Mouse (Mus musculus) hindbrain, embryonic 16.5 days (tissue): ENCODE results near the gene Tpcn1. TPM values are rescaled to one million over a fixed set of nuclear protein-coding genes. Genes with fewer than 3 reads are reported as not detected.
"Not testable (repeated sequence)": the region's sequence is repeated elsewhere in the genome, so short reads cannot be mapped to it uniquely, and the experiment has no call there.

Experiments
- ATAC-seq: fragments of 200-750 bp; cut with Nextera tagmentation; 2 replicates; pipeline ENCODE4 v1.8.0; 2017; ENCODE audit warnings: moderate TSS enrichment, moderate library complexity
- H3K27ac ChIP-seq: fragments of 300-500 bp; sonication (generic); 2 replicates; pipeline ENCODE4 v1.5.1; 2014; ENCODE audit warnings: low read depth, mild to moderate bottlenecking, control low read depth, low read length, moderate library complexity
- H3K27me3 ChIP-seq: fragments of 300-500 bp; sonication (generic); replicated peaks from 2 replicates; pipeline ENCODE4 v1.6.1; 2014; ENCODE audit warnings: low read length; ENCODE audit not compliant: control insufficient read depth, insufficient read depth
- H3K36me3 ChIP-seq: fragments of 300-500 bp; sonication (generic); 2 replicates; pipeline ENCODE4 v1.6.1; 2014; ENCODE audit warnings: mild to moderate bottlenecking, low read length, moderate library complexity, mixed read lengths; ENCODE audit not compliant: control insufficient read depth, insufficient read depth
- H3K4me1 ChIP-seq: fragments of 300-500 bp; sonication (generic); 2 replicates; pipeline ENCODE4 v1.6.1; 2014; ENCODE audit warnings: low read depth, low read length; ENCODE audit not compliant: control insufficient read depth, insufficient read depth
- H3K4me2 ChIP-seq: fragments of 300-500 bp; sonication (generic); 2 replicates; pipeline ENCODE4 v1.6.1; 2014; ENCODE audit warnings: mild to moderate bottlenecking, low read length, control low read depth, moderate library complexity
- H3K4me3 ChIP-seq: fragments of 300-500 bp; sonication (generic); 2 replicates; pipeline ENCODE4 v1.5.1; 2014; ENCODE audit warnings: mild to moderate bottlenecking, low read length, control low read depth, moderate library complexity
- H3K9ac ChIP-seq: fragments of 300-500 bp; sonication (generic); 2 replicates; pipeline ENCODE4 v1.6.1; 2014; ENCODE audit warnings: low read depth, mild to moderate bottlenecking, control low read depth, low read length, moderate library complexity
- H3K9me3 ChIP-seq: fragments of 300-500 bp; sonication (generic); 2 replicates; pipeline ENCODE4 v1.6.1; 2014; ENCODE audit warnings: mild to moderate bottlenecking, low read length, moderate library complexity; ENCODE audit not compliant: control insufficient read depth
- WGBS: fragments of 180-500 bp; shearing (Covaris S2); extraction: QIAGEN DNeasy Blood & Tissue Kit; methylation state at CpG from one replicate; pipeline ENCODE4 v1.1.7; 2014; 5-methylcytosine and 5-hydroxymethylcytosine counted together
- polyA plus RNA-seq: library from polyadenylated mRNA; unstranded; fragments of >200 nt; fragmentation: Nextera tagmentation; extraction: Ambion mirVana; gene quantifications from 2 replicates; pipeline ENCODE4 v1.2.1, GENCODE M21; 2015

The Tpcn1 gene
- polyA plus RNA-seq, 1 experiment from 2014 or later: 15.1 TPM

DNA sequence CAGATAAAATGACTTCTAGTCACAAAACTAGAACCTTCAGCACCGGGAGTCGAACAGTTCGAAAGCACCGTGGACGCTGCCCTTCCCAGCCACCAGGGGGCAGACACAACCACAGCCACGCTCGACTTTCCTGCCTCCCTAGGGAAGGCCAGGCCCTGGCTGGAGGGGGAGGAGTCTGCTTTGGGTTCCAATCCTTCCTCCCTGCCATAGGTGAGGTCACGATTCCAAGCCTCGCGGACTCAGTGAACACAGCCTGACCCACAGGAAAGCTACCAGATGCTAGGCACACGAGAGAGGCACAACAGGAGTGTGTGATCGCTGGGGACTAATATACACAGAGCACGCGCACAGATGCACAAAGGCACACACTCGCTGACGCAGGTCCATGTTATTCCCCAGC, 83.1 kb downstream of the Tpcn1 start:
- Histone ChIP-seq H3K36me3 (no peaks in the 10 kb centered on the region), H3K9me3 (no peaks in the 10 kb centered on the region), H3K27me3 (no peaks in the 10 kb centered on the region), H3K9ac (no peak overlapping the region), H3K4me3 (no peak overlapping the region), H3K4me1 (peaks cover 16% of the 10 kb centered on the region), H3K4me2 (no peak overlapping the region; the same call in 1 of the 2 replicates), H3K27ac (no peak overlapping the region)
- WGBS: 20% methylated on average over 16 of the region's 16 CpGs
- no peak; the same call in 1 of the 2 replicates for ATAC-seq

- Histone ChIP-seq H3K4me2 (peak within 1 kb of the TSS; percentile 96), H3K27ac (peak within 1 kb of the TSS; percentile 15; the same call in 1 of the 2 replicates), H3K36me3 (no peaks in the 10 kb centered on the region; the same call in 1 of the 2 replicates), H3K9ac (peak within 1 kb of the TSS; percentile 91), H3K9me3 (no peaks in the 10 kb centered on the region), H3K4me3 (peak within 1 kb of the TSS; percentile 89), H3K4me1 (peaks cover 14% of the 10 kb centered on the region), H3K27me3 (no peaks in the 10 kb centered on the region)
- peak; percentile 67 for ATAC-seq
- WGBS: under 1% methylated on average over 51 of the region's 55 CpGs
Measured at GRCm38 (mm10) chr5:120503144-120503795, 85.2 kb downstream of the Tpcn1 start, which contains the start of gene Plbd2. Plbd2 (minus strand) TSS chr5:120503625.

DNA sequence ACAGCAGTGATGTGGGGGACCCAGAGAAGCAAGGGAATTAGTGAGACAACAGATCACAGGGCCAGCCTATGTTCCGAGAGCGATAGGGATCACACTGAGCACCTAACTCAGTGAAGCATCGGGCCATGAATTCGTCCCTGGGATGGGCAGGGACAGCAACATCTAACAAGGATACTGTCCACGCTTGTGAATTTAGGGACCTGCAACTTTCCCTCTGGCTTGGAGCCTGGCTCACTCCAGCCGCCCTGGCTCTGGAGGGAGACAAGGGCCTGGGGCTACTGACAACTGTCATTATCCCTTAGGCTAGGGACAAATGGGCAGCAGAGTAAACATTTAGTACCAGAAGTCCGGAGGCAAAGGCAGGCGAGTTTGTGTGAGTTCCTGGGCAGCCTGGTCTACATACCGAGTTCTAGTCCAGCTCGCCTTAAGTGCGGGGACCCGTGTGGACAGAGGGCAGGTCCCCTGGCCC, 85.8 kb downstream of the Tpcn1 start:
- H3K36me3 ChIP-seq: no peaks in the 10 kb centered on the region; the same call in 1 of the 2 replicates
- no peaks in the 10 kb centered on the region for H3K27me3 ChIP-seq
- no peak; the same call in 1 of the 2 replicates for ATAC-seq
- H3K9ac ChIP-seq: peak overlapping the region; percentile 91
- H3K4me3 ChIP-seq: peak overlapping the region; percentile 89
- 8% methylated on average over 12 of the region's 12 CpGs for WGBS
- H3K4me2 ChIP-seq: peak overlapping the region; percentile 96
- H3K4me1 ChIP-seq: peaks cover 14% of the 10 kb centered on the region
- H3K27ac ChIP-seq: no peak overlapping the region
- no peaks in the 10 kb centered on the region for H3K9me3 ChIP-seq

DNA sequence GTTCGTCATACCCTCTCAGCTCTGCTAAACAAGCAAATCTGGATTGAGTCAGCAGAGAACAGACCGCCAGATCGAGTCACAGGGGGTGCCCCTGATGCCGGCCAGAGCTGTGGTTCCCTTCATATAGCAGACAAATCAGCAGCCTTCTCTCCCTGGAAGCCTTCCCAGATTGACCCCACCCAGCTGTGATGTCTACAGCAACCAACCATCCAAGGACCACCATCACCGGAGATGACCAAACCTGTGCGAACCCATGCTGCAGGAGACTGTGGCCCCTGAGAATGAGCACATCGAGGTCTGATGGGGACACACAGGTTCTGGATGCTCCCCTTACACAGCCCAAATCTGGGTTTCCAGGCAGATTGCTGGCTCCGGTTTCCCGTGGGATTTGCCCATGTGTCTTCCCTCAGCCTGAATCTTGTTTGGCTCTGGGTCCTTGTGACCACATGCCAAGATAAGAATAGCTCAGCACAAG, 86.3 kb downstream of the Tpcn1 start:
- ATAC-seq: 0 out of 2 replicates have a peak, but pooled peaks have one; percentile 16
- peak overlapping the region; percentile 96 for H3K4me2 ChIP-seq
- H3K9me3 ChIP-seq: no peaks in the 10 kb centered on the region
- 67% methylated on average over 9 of the region's 9 CpGs for WGBS
- peaks cover 14% of the 10 kb centered on the region for H3K4me1 ChIP-seq
- H3K36me3 ChIP-seq: no peaks in the 10 kb centered on the region; the same call in 1 of the 2 replicates
- H3K27me3 ChIP-seq: no peaks in the 10 kb centered on the region
- peak overlapping the region; percentile 91; the same call in 1 of the 2 replicates for H3K9ac ChIP-seq
- peak overlapping the region; percentile 89 for H3K4me3 ChIP-seq
- H3K27ac ChIP-seq: no peak overlapping the region

DNA sequence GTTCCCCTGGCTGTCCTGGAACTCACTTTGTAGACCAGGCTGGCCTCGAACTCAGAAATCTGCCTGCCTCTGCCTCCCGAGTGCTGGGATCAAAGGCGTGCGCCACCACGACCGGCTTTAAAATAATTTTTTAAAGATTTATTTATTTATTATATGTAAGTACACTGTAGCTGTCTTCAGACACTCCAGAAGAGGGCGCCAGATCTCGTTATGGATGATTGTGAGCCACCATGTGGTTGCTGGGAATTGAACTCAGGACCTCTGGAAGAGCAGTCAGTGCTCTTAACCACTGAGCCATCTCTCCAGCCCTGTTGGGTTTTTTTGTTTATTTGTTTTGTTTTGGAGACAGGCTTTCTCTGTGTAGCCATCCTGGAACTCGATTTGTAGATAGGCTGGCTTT, 87.9 kb downstream of the Tpcn1 start:
- peaks cover 14% of the 10 kb centered on the region for H3K4me1 ChIP-seq
- H3K4me2 ChIP-seq, H3K9ac ChIP-seq, H3K9me3 ChIP-seq, H3K4me3 ChIP-seq, ATAC-seq, H3K27me3 ChIP-seq, H3K36me3 ChIP-seq, H3K27ac ChIP-seq: not testable (repeated sequence)
- 89% methylated on average over 9 of the region's 9 CpGs for WGBS

DNA sequence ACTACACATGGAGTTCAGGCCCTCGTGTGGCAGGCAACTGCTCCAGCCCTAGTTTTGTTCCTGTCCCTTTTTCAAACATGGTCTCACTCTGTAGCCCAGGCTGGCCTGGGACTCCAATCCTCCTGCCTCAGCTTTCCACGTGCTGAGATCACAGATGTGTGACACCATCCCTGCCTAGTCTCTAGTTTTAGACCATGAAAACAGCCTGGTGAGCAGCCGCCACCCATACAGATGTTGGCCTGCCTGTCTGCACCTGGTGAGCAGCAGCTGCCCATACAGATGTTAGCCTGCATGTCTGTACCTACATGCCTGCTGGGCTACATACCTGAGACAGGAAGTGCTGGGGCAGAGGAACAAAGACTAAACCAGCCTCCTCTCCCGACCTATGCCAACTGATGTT, 89.3 kb downstream of the Tpcn1 start:
- Histone ChIP-seq H3K4me2 (no peak overlapping the region), H3K9me3 (no peaks in the 10 kb centered on the region), H3K4me3 (no peak overlapping the region), H3K36me3 (no peaks in the 10 kb centered on the region; the same call in 1 of the 2 replicates), H3K9ac (no peak overlapping the region), H3K27ac (no peak overlapping the region), H3K27me3 (no peaks in the 10 kb centered on the region), H3K4me1 (peaks cover 14% of the 10 kb centered on the region)
- ATAC-seq: no peak
- 92% methylated on average over 4 of the region's 4 CpGs for WGBS

- 91% methylated on average over 3 of the region's 3 CpGs for WGBS
- Histone ChIP-seq H3K4me2 (no peak overlapping the region), H3K4me3 (no peak overlapping the region), H3K36me3 (peaks cover 2% of the 10 kb centered on the region; the same call in 1 of the 2 replicates), H3K9me3 (no peaks in the 10 kb centered on the region), H3K27me3 (no peaks in the 10 kb centered on the region), H3K27ac (no peak overlapping the region), H3K9ac (no peak overlapping the region), H3K4me1 (peaks cover 5% of the 10 kb centered on the region)
- no peak for ATAC-seq
Measured at GRCm38 (mm10) chr5:120497071-120497470, 91.4 kb downstream of the Tpcn1 start.

DNA sequence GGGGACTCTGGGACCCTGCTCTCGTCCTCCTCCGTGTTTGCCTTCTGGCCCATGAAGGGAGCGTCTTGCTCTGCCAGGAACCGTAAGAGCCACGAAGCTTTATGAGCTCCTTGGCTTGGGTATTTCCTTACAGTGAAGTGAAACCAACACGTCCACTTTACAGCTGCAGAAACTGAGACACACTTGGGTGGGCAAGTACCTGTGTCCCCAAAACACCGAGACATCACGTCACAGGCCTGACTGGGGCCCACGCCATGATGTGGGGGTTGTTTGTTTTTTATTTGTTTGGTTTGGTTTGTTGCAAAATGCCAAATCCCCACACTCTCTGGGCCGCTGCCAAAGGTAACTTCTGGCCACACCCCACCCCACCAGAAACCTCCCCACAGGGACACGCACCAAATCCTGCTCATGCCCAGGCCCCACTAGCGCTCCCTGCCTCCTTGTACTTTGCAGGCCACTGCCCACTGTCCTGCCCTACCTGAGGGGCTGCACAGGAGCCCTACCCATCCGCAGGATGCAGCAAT, 92.7 kb downstream of the Tpcn1 start:
- H3K4me2 ChIP-seq: no peak overlapping the region
- no peak for ATAC-seq
- H3K27me3 ChIP-seq: no peaks in the 10 kb centered on the region
- no peaks in the 10 kb centered on the region for H3K9me3 ChIP-seq
- no peak overlapping the region for H3K4me3 ChIP-seq
- no peaks in the 10 kb centered on the region; the same call in 1 of the 2 replicates for H3K4me1 ChIP-seq
- 87% methylated on average over 13 of the region's 13 CpGs for WGBS
- peaks cover 3% of the 10 kb centered on the region; the same call in 1 of the 2 replicates for H3K36me3 ChIP-seq
- no peak overlapping the region for H3K27ac ChIP-seq
- no peak overlapping the region for H3K9ac ChIP-seq

- H3K4me1 ChIP-seq: no peaks in the 10 kb centered on the region; the same call in 1 of the 2 replicates
- H3K36me3 ChIP-seq: peaks cover 3% of the 10 kb centered on the region; the same call in 1 of the 2 replicates
- no peak overlapping the region for H3K4me2 ChIP-seq
- 69% methylated on average over 10 of the region's 10 CpGs for WGBS
- ATAC-seq: no peak
- H3K27me3 ChIP-seq: no peaks in the 10 kb centered on the region
- H3K4me3 ChIP-seq: no peak overlapping the region
- no peak overlapping the region for H3K9ac ChIP-seq
- no peak overlapping the region for H3K27ac ChIP-seq
- no peaks in the 10 kb centered on the region for H3K9me3 ChIP-seq
Measured at GRCm38 (mm10) chr5:120495064-120495702, 93.3 kb downstream of the Tpcn1 start.
